Mouse (Mus musculus) megakaryocyte, embryonic 14.5 days (primary cell): ENCODE results near the gene Upf2.

Experiments used
- FLI1 ChIP-seq: IDR thresholded peaks from 2 replicates; pipeline ENCODE4 v1.6.1; 2012; ENCODE audit warnings: low read length, inconsistent platforms, mixed read lengths
- GATA1 ChIP-seq: IDR thresholded peaks from 3 replicates; pipeline ENCODE4 v1.6.1; 2012; ENCODE audit warnings: mixed read lengths, low read length, inconsistent platforms, borderline replicate concordance

GRCm38 (mm10) chr2:5957705-5958104, 6.4 kb downstream of the Upf2 start:
- TF ChIP-seq FLI1 (no peak), GATA1 (no peak)
